Mouse (Mus musculus) kidney, embryonic 14.5 days (tissue): ENCODE measurements around the gene Mri1. TPM values are rescaled to one million over a fixed set of nuclear protein-coding genes. Genes with fewer than 3 reads are reported as not detected.

Source experiments
- ATAC-seq: fragments of 200-750 bp; cut with Nextera tagmentation; 2 replicates; pipeline ENCODE4 v1.8.0; 2017; ENCODE audit warnings: moderate number of reproducible peaks, mild to moderate bottlenecking, moderate TSS enrichment, moderate library complexity; ENCODE audit not compliant: low FRiP score, low TSS enrichment
- H3K27ac ChIP-seq: fragments of 300-500 bp; sonication (generic); 2 replicates; pipeline ENCODE4 v1.5.1; 2014; ENCODE audit warnings: low read depth, mild to moderate bottlenecking, low read length, moderate library complexity, mixed read lengths
- H3K27me3 ChIP-seq: fragments of 300-500 bp; sonication (generic); 2 replicates; pipeline ENCODE4 v1.6.1; 2014; ENCODE audit warnings: mild to moderate bottlenecking, low read length; ENCODE audit not compliant: control insufficient read depth, insufficient read depth
- H3K36me3 ChIP-seq: fragments of 300-500 bp; sonication (generic); 2 replicates; pipeline ENCODE4 v1.6.1; 2014; ENCODE audit warnings: low read length, mixed read lengths; ENCODE audit not compliant: control insufficient read depth, insufficient read depth
- H3K4me1 ChIP-seq: fragments of 300-500 bp; sonication (generic); 2 replicates; pipeline ENCODE4 v1.6.1; 2014; ENCODE audit warnings: low read length, mixed read lengths; ENCODE audit not compliant: control insufficient read depth, insufficient read depth
- H3K4me2 ChIP-seq: fragments of 300-500 bp; sonication (generic); replicated peaks from 2 replicates; pipeline ENCODE4 v1.6.1; 2014; ENCODE audit warnings: low read depth, mild to moderate bottlenecking, low read length
- H3K4me3 ChIP-seq: fragments of 300-500 bp; sonication (generic); 2 replicates; pipeline ENCODE4 v1.5.1; 2014; ENCODE audit warnings: mild to moderate bottlenecking, low read length
- H3K9ac ChIP-seq: fragments of 300-500 bp; sonication (generic); 2 replicates; pipeline ENCODE4 v1.6.1; 2014; ENCODE audit warnings: low read depth, mild to moderate bottlenecking, low read length, moderate library complexity
- H3K9me3 ChIP-seq: fragments of 300-500 bp; sonication (generic); 2 replicates; pipeline ENCODE4 v1.6.1; 2016; ENCODE audit warnings: low read length; ENCODE audit not compliant: control insufficient read depth
- WGBS: fragments of 180-500 bp; shearing (Covaris S2); extraction: QIAGEN DNeasy Blood & Tissue Kit; methylation state at CpG from one replicate; pipeline ENCODE4 v1.1.7; 2014; 5-methylcytosine and 5-hydroxymethylcytosine counted together
- polyA plus RNA-seq: library from polyadenylated mRNA; unstranded; fragments of >200 nt; fragmentation: Nextera tagmentation; extraction: Ambion mirVana; gene quantifications from 2 replicates; pipeline ENCODE4 v1.2.1, GENCODE M21; 2014

Mri1 gene
- polyA plus RNA-seq, 1 experiment from 2014 or later = 80.1 TPM

- no peaks in the 10 kb centered on the region for H3K9me3 ChIP-seq
- no peak overlapping the region for H3K27ac ChIP-seq
- 74% methylated on average over 2 of the region's 2 CpGs for WGBS
- ATAC-seq = no peak
- H3K4me1 ChIP-seq = no peaks in the 10 kb centered on the region
- H3K9ac ChIP-seq = no peak overlapping the region
- H3K4me3 ChIP-seq = no peak overlapping the region
- H3K36me3 ChIP-seq = peaks cover 29% of the 10 kb centered on the region
- H3K27me3 ChIP-seq = no peaks in the 10 kb centered on the region
- no peak overlapping the region for H3K4me2 ChIP-seq
Measured at GRCm38 (mm10) chr8:84241821-84242220, 15.3 kb downstream of the Mri1 start.

GRCm38 (mm10) chr8:84241167-84241566 is 16.0 kb downstream of the Mri1 start:
- Histone ChIP-seq H3K9ac (no peak overlapping the region), H3K36me3 (peaks cover 22% of the 10 kb centered on the region), H3K4me2 (no peak overlapping the region), H3K27ac (peak overlapping the region; percentile 30; the same call in 1 of the 2 replicates), H3K27me3 (no peaks in the 10 kb centered on the region), H3K4me3 (no peak overlapping the region), H3K9me3 (no peaks in the 10 kb centered on the region), H3K4me1 (peaks cover under 1% of the 10 kb centered on the region)
- 59% methylated on average over 6 of the region's 6 CpGs for WGBS
- no peak for ATAC-seq

- H3K4me2 ChIP-seq = peak overlapping the region; percentile 53
- peak; percentile 0; the same call in 1 of the 2 replicates for ATAC-seq
- no peaks in the 10 kb centered on the region for H3K9me3 ChIP-seq
- no peaks in the 10 kb centered on the region for H3K27me3 ChIP-seq
- H3K9ac ChIP-seq = peak overlapping the region; percentile 52
- H3K4me3 ChIP-seq = peak overlapping the region; percentile 94
- H3K27ac ChIP-seq = peak overlapping the region; percentile 71
- peaks cover 12% of the 10 kb centered on the region for H3K4me1 ChIP-seq
- peaks cover 14% of the 10 kb centered on the region; the same call in 1 of the 2 replicates for H3K36me3 ChIP-seq
- 12% methylated on average over 19 of the region's 19 CpGs for WGBS
Measured at GRCm38 (mm10) chr8:84237542-84238229, 19.4 kb downstream of the Mri1 start.

GRCm38 (mm10) chr8:84236998-84237473 is 20.1 kb downstream of the Mri1 start, which contains the start of gene Zswim4:
Gene Zswim4, minus strand, starts transcription at chr8:84237055.
- Histone ChIP-seq H3K36me3 (peaks cover 18% of the 10 kb centered on the region; the same call in 1 of the 2 replicates), H3K9me3 (no peaks in the 10 kb centered on the region), H3K9ac (peak within 1 kb of the TSS; percentile 94), H3K4me1 (peaks cover 12% of the 10 kb centered on the region), H3K27ac (peak within 1 kb of the TSS; percentile 71), H3K4me2 (peak within 1 kb of the TSS; percentile 83), H3K27me3 (no peaks in the 10 kb centered on the region), H3K4me3 (peak within 1 kb of the TSS; percentile 94)
- peak; percentile 98 for ATAC-seq
- WGBS = under 1% methylated on average over 35 of the region's 35 CpGs

GRCm38 (mm10) chr8:84236410-84236997 is 20.6 kb downstream of the Mri1 start:
- WGBS = 1% methylated on average over 19 of the region's 30 CpGs
- peak overlapping the region; percentile 69; the same call in 1 of the 2 replicates for H3K27ac ChIP-seq
- peaks cover 23% of the 10 kb centered on the region; the same call in 1 of the 2 replicates for H3K36me3 ChIP-seq
- peaks cover 12% of the 10 kb centered on the region for H3K4me1 ChIP-seq
- H3K27me3 ChIP-seq = no peaks in the 10 kb centered on the region
- peak overlapping the region; percentile 83 for H3K4me2 ChIP-seq
- peak; percentile 40; the same call in 1 of the 2 replicates for ATAC-seq
- H3K9me3 ChIP-seq = no peaks in the 10 kb centered on the region
- H3K9ac ChIP-seq = peak overlapping the region; percentile 94
- H3K4me3 ChIP-seq = peak overlapping the region; percentile 94

GRCm38 (mm10) chr8:84235746-84236409 is 21.2 kb downstream of the Mri1 start:
- peaks cover 12% of the 10 kb centered on the region for H3K4me1 ChIP-seq

GRCm38 (mm10) chr8:84233055-84233454 is 24.1 kb downstream of the Mri1 start:
- WGBS = 93% methylated on average over 2 of the region's 2 CpGs
- Histone ChIP-seq H3K27ac (no peak overlapping the region), H3K4me1 (peaks cover 12% of the 10 kb centered on the region), H3K4me3 (no peak overlapping the region), H3K36me3 (peaks cover 56% of the 10 kb centered on the region), H3K9ac (no peak overlapping the region), H3K27me3 (no peaks in the 10 kb centered on the region), H3K4me2 (no peak overlapping the region), H3K9me3 (no peaks in the 10 kb centered on the region)
- ATAC-seq = no peak

More at GRCm38 (mm10) chr8:84235746-84236409, 21.2 kb downstream of the Mri1 start:
- Histone ChIP-seq H3K36me3 (peaks cover 30% of the 10 kb centered on the region), H3K27me3 (no peaks in the 10 kb centered on the region), H3K4me3 (peak overlapping the region; percentile 94), H3K9me3 (no peaks in the 10 kb centered on the region), H3K27ac (peak overlapping the region; percentile 69; the same call in 1 of the 2 replicates), H3K4me2 (peak overlapping the region; percentile 83), H3K9ac (peak overlapping the region; percentile 94)
- ATAC-seq = no peak
- 11% methylated on average over 10 of the region's 10 CpGs for WGBS

GRCm38 (mm10) chr8:84230735-84231134 is 26.4 kb downstream of the Mri1 start:
- Histone ChIP-seq H3K36me3 (peaks cover 79% of the 10 kb centered on the region), H3K4me3 (no peak overlapping the region), H3K4me2 (no peak overlapping the region), H3K4me1 (peaks cover 7% of the 10 kb centered on the region), H3K27ac (no peak overlapping the region), H3K27me3 (no peaks in the 10 kb centered on the region), H3K9me3 (no peaks in the 10 kb centered on the region), H3K9ac (no peak overlapping the region)
- WGBS = 87% methylated on average over 17 of the region's 17 CpGs
- ATAC-seq = no peak
